Mouse (Mus musculus): Measurements from ENCODE around the gene Nudcd3. TPM values are rescaled to one million over a fixed set of nuclear protein-coding genes. Genes with fewer than 3 reads are reported as not detected.

The Nudcd3 gene
- polyA plus RNA-seq, 1 experiment from 2014 or later, result 31.5 TPM

- ATAC-seq (ENCODE audit: low read depth), result no peak
- 89% methylated on average over 1 of the region's 1 CpGs for WGBS
- H3K9me3 ChIP-seq (ENCODE audit: control insufficient read depth, low read length), result no peaks in the 10 kb centered on the region
- H3K36me3 ChIP-seq (ENCODE audit: control insufficient read depth, insufficient read depth, low read length), result no peaks in the 10 kb centered on the region
- H3K9ac ChIP-seq (ENCODE audit: low read depth, low read length), result no peak overlapping the region
- no peaks in the 10 kb centered on the region for H3K4me1 ChIP-seq (ENCODE audit: control insufficient read depth, insufficient read depth, low read length)
- no peak overlapping the region for H3K4me2 ChIP-seq (ENCODE audit: low read depth, low read length)
- DNase-seq (ENCODE audit: low spot score), result no peak
- no peak overlapping the region for H3K4me3 ChIP-seq (ENCODE audit: low read depth, low read length)
- H3K27ac ChIP-seq (replicated peaks; ENCODE audit: low read depth, low read length), result no peak overlapping the region
- no peaks in the 10 kb centered on the region for H3K27me3 ChIP-seq (replicated peaks; ENCODE audit: control insufficient read depth, insufficient read depth, low read length)
Observed at GRCm38 (mm10) chr11:6130578-6130977, 69.6 kb downstream of the Nudcd3 start.

- ATAC-seq (ENCODE audit: low read depth), result no peak
Observed at GRCm38 (mm10) chr11:6123605-6124120, 76.6 kb downstream of the Nudcd3 start.

GRCm38 (mm10) chr11:6122631-6123030 is 77.6 kb downstream of the Nudcd3 start:
- no peaks in the 10 kb centered on the region for H3K9me3 ChIP-seq (ENCODE audit: control insufficient read depth, low read length)
- ATAC-seq (ENCODE audit: low read depth), result no peak
- H3K9ac ChIP-seq (ENCODE audit: low read depth, low read length), result no peak overlapping the region
- no peak for DNase-seq (ENCODE audit: low spot score)
- H3K36me3 ChIP-seq (ENCODE audit: control insufficient read depth, insufficient read depth, low read length), result peaks cover 17% of the 10 kb centered on the region; the same call in 1 of the 2 replicates
- H3K4me3 ChIP-seq (ENCODE audit: low read depth, low read length), result no peak overlapping the region
- no peaks in the 10 kb centered on the region for H3K27me3 ChIP-seq (replicated peaks; ENCODE audit: control insufficient read depth, insufficient read depth, low read length)
- 94% methylated on average over 5 of the region's 5 CpGs for whole genome bisulfite sequencing
- H3K4me2 ChIP-seq (ENCODE audit: low read depth, low read length), result no peak overlapping the region
- no peaks in the 10 kb centered on the region for H3K4me1 ChIP-seq (ENCODE audit: control insufficient read depth, insufficient read depth, low read length)
- no peak overlapping the region for H3K27ac ChIP-seq (replicated peaks; ENCODE audit: low read depth, low read length)

More at GRCm38 (mm10) chr11:6123605-6124120, 76.6 kb downstream of the Nudcd3 start:
- Histone ChIP-seq H3K36me3 (ENCODE audit: control insufficient read depth, insufficient read depth, low read length) (peaks cover 16% of the 10 kb centered on the region; the same call in 1 of the 2 replicates), H3K27ac (replicated peaks; ENCODE audit: low read depth, low read length) (no peak overlapping the region), H3K9ac (ENCODE audit: low read depth, low read length) (no peak overlapping the region), H3K9me3 (ENCODE audit: control insufficient read depth, low read length) (no peaks in the 10 kb centered on the region), H3K4me1 (ENCODE audit: control insufficient read depth, insufficient read depth, low read length) (no peaks in the 10 kb centered on the region), H3K27me3 (replicated peaks; ENCODE audit: control insufficient read depth, insufficient read depth, low read length) (no peaks in the 10 kb centered on the region), H3K4me2 (ENCODE audit: low read depth, low read length) (no peak overlapping the region), H3K4me3 (ENCODE audit: low read depth, low read length) (no peak overlapping the region)
- 90% methylated on average over 1 of the region's 1 CpGs for WGBS
- DNase-seq (ENCODE audit: low spot score), result no peak

- H3K4me2 ChIP-seq (ENCODE audit: low read depth, low read length), result no peak overlapping the region
- ATAC-seq (ENCODE audit: low read depth), result no peak
- DNase-seq (ENCODE audit: low spot score), result no peak
- H3K4me1 ChIP-seq (ENCODE audit: control insufficient read depth, insufficient read depth, low read length), result no peaks in the 10 kb centered on the region
- 78% methylated on average over 11 of the region's 11 CpGs for WGBS
- H3K9me3 ChIP-seq (ENCODE audit: control insufficient read depth, low read length), result no peaks in the 10 kb centered on the region
- no peak overlapping the region for H3K27ac ChIP-seq (replicated peaks; ENCODE audit: low read depth, low read length)
- no peak overlapping the region for H3K4me3 ChIP-seq (ENCODE audit: low read depth, low read length)
- no peaks in the 10 kb centered on the region for H3K27me3 ChIP-seq (replicated peaks; ENCODE audit: control insufficient read depth, insufficient read depth, low read length)
- H3K36me3 ChIP-seq (ENCODE audit: control insufficient read depth, insufficient read depth, low read length), result peaks cover 24% of the 10 kb centered on the region; the same call in 1 of the 2 replicates
- H3K9ac ChIP-seq (ENCODE audit: low read depth, low read length), result no peak overlapping the region
Observed at GRCm38 (mm10) chr11:6120596-6120995, 79.6 kb downstream of the Nudcd3 start.

- Histone ChIP-seq H3K9me3 (ENCODE audit: control insufficient read depth, low read length) (no peaks in the 10 kb centered on the region), H3K36me3 (ENCODE audit: control insufficient read depth, insufficient read depth, low read length) (peaks cover 24% of the 10 kb centered on the region; the same call in 1 of the 2 replicates), H3K4me1 (ENCODE audit: control insufficient read depth, insufficient read depth, low read length) (no peaks in the 10 kb centered on the region), H3K4me3 (ENCODE audit: low read depth, low read length) (no peak overlapping the region), H3K4me2 (ENCODE audit: low read depth, low read length) (no peak overlapping the region), H3K27me3 (replicated peaks; ENCODE audit: control insufficient read depth, insufficient read depth, low read length) (no peaks in the 10 kb centered on the region), H3K27ac (replicated peaks; ENCODE audit: low read depth, low read length) (no peak overlapping the region), H3K9ac (ENCODE audit: low read depth, low read length) (no peak overlapping the region)
- ATAC-seq (ENCODE audit: low read depth) (no peak), DNase-seq (ENCODE audit: low spot score) (no peak)
- WGBS, result 94% methylated on average over 6 of the region's 6 CpGs
Observed at GRCm38 (mm10) chr11:6120001-6120400, 80.2 kb downstream of the Nudcd3 start.

- Histone ChIP-seq H3K4me2 (ENCODE audit: low read depth, low read length) (no peak overlapping the region), H3K4me3 (ENCODE audit: low read depth, low read length) (no peak overlapping the region), H3K27ac (replicated peaks; ENCODE audit: low read depth, low read length) (no peak overlapping the region), H3K9ac (ENCODE audit: low read depth, low read length) (no peak overlapping the region), H3K36me3 (ENCODE audit: control insufficient read depth, insufficient read depth, low read length) (peaks cover 24% of the 10 kb centered on the region; the same call in 1 of the 2 replicates), H3K9me3 (ENCODE audit: control insufficient read depth, low read length) (no peaks in the 10 kb centered on the region), H3K4me1 (ENCODE audit: control insufficient read depth, insufficient read depth, low read length) (no peaks in the 10 kb centered on the region), H3K27me3 (replicated peaks; ENCODE audit: control insufficient read depth, insufficient read depth, low read length) (no peaks in the 10 kb centered on the region)
- 89% methylated on average over 11 of the region's 11 CpGs for WGBS
- ATAC-seq (ENCODE audit: low read depth) (no peak), DNase-seq (ENCODE audit: low spot score) (no peak)
Observed at GRCm38 (mm10) chr11:6119312-6119711, 80.9 kb downstream of the Nudcd3 start.

- H3K4me2 ChIP-seq (ENCODE audit: low read depth, low read length), result no peak overlapping the region
- no peak for DNase-seq (ENCODE audit: low spot score)
Observed at GRCm38 (mm10) chr11:6117956-6118355, 82.3 kb downstream of the Nudcd3 start.

GRCm38 (mm10) chr11:6111734-6112484 is 88.3 kb downstream of the Nudcd3 start:
- Histone ChIP-seq H3K4me1 (ENCODE audit: control insufficient read depth, insufficient read depth, low read length) (no peaks in the 10 kb centered on the region), H3K27me3 (replicated peaks; ENCODE audit: control insufficient read depth, insufficient read depth, low read length) (no peaks in the 10 kb centered on the region), H3K36me3 (ENCODE audit: control insufficient read depth, insufficient read depth, low read length) (peaks cover 57% of the 10 kb centered on the region), H3K4me3 (ENCODE audit: low read depth, low read length) (no peak overlapping the region), H3K9me3 (ENCODE audit: control insufficient read depth, low read length) (no peaks in the 10 kb centered on the region), H3K27ac (replicated peaks; ENCODE audit: low read depth, low read length) (no peak overlapping the region), H3K9ac (ENCODE audit: low read depth, low read length) (no peak overlapping the region), H3K4me2 (ENCODE audit: low read depth, low read length) (no peak overlapping the region)
- no peak for ATAC-seq (ENCODE audit: low read depth)
- WGBS, result 93% methylated on average over 5 of the region's 5 CpGs
- DNase-seq (ENCODE audit: low spot score), result no peak

More at GRCm38 (mm10) chr11:6117956-6118355, 82.3 kb downstream of the Nudcd3 start:
- Histone ChIP-seq H3K27ac (replicated peaks; ENCODE audit: low read depth, low read length) (no peak overlapping the region), H3K9ac (ENCODE audit: low read depth, low read length) (no peak overlapping the region), H3K4me1 (ENCODE audit: control insufficient read depth, insufficient read depth, low read length) (no peaks in the 10 kb centered on the region), H3K36me3 (ENCODE audit: control insufficient read depth, insufficient read depth, low read length) (peaks cover 24% of the 10 kb centered on the region), H3K27me3 (replicated peaks; ENCODE audit: control insufficient read depth, insufficient read depth, low read length) (no peaks in the 10 kb centered on the region), H3K4me3 (ENCODE audit: low read depth, low read length) (no peak overlapping the region), H3K9me3 (ENCODE audit: control insufficient read depth, low read length) (no peaks in the 10 kb centered on the region)
- ATAC-seq (ENCODE audit: low read depth), result no peak
- WGBS, result 91% methylated on average over 2 of the region's 2 CpGs

- Histone ChIP-seq H3K4me3 (ENCODE audit: low read depth, low read length) (no peak overlapping the region), H3K9me3 (ENCODE audit: control insufficient read depth, low read length) (no peaks in the 10 kb centered on the region), H3K4me2 (ENCODE audit: low read depth, low read length) (no peak overlapping the region), H3K4me1 (ENCODE audit: control insufficient read depth, insufficient read depth, low read length) (no peaks in the 10 kb centered on the region), H3K27me3 (replicated peaks; ENCODE audit: control insufficient read depth, insufficient read depth, low read length) (no peaks in the 10 kb centered on the region), H3K36me3 (ENCODE audit: control insufficient read depth, insufficient read depth, low read length) (peaks cover 62% of the 10 kb centered on the region), H3K27ac (replicated peaks; ENCODE audit: low read depth, low read length) (no peak overlapping the region), H3K9ac (ENCODE audit: low read depth, low read length) (no peak overlapping the region)
- ATAC-seq (ENCODE audit: low read depth) (no peak), DNase-seq (ENCODE audit: low spot score) (no peak)
Observed at GRCm38 (mm10) chr11:6109990-6110389, 90.2 kb downstream of the Nudcd3 start.

All from embryonic facial prominence, embryonic 14.5 days (tissue).